Mouse (Mus musculus) heart, postnatal 4 days (tissue): ENCODE data around the gene Pten. TPM values are rescaled to one million over a fixed set of nuclear protein-coding genes. Genes with fewer than 3 reads are reported as not detected.
"Not testable (repeated sequence)": the region's sequence is repeated elsewhere in the genome, so short reads cannot be mapped to it uniquely, and the experiment has no call there.

ENCODE experiments used
- DNase-seq: peaks from one replicate; pipeline ENCODE4 v3.0.0; 2021
- total RNA-seq, 2 experiments: library from RNA; stranded (reverse); gene quantifications; 2 replicates each; pipeline ENCODE4 v1.2.3; 2021

Gene Pten
- total RNA-seq, 2 experiments from 2014 or later, result 44.9 to 47.2 TPM

DNA sequence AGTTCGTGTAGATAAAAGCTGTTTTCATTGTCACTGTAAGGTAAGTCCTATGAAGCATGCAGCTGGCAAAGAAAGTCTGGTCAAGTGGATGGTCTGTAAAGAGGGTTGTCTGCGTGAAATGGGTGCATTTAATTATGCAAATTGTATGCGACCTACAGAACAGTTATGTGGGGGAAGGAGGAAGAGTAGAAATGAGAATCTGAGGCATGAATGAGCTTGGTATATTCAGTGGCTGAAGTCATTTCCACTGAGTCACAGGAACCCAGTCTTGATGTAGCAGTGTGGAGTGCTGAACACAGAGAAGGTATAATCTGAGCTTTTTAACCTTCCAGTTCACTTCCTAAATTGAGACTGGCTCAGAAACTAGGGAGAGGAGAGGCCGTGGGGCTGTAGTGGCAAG is 61.5 kb downstream of the Pten start:
- DNase-seq, result no peak

DNA sequence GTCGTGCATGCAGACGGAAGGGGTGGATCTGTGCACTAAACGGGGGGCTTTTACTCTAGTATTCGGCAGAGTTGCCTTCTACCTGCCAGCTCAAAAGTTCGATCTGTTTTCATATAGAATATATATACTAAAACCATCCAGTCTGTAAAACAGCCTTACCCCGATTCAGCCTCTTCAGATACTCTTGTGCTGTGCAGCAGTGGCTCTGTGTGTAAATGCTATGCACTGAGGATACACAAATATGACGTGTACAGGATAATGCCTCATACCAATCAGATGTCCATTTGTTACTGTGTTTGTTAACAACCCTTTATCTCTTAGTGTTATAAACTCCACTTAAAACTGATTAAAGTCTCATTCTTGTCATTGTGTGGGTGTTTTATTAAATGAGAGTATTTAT is 65.7 kb downstream of the Pten start:
- DNase-seq, result not testable (repeated sequence)

DNA sequence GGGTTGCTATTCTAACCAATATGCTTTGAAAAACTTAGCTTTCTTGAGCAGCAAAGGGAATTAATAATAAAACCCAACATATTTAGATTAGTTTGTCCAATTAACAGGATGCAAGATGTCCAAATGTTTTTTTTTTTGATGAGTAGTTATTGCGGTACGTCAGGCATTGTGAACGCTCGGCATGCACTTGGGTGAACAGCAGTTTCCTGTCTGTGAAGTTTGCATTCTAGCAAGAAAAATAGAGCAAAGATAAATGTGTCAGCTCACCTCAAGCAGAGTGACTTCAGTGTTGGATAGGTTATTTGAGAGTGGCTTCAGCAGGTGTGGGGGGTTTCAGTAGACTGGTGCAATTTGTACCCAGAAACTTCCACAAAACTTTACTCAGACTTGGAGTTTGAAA is 69.3 kb downstream of the Pten start:
- DNase-seq, result no peak

DNA sequence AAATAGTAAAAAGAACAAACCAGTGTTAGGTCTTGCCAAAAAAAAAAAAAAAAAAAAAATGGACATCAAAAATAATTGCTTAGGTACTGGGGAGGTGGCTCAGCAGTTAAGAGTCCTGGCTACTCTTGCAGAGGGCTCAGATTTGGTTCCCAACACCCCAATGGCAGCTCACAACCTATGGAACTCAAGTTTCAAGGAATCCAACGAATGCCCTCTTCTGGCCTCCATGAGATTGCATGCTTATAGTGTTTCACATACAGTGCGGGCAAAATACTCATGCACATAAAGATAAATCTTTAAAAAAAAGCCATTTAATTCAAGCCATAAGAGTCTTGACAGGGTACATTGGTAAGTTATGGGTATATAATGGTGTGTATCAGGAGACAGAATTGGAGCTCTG is 72.6 kb downstream of the Pten start:
- no peak for DNase-seq

DNA sequence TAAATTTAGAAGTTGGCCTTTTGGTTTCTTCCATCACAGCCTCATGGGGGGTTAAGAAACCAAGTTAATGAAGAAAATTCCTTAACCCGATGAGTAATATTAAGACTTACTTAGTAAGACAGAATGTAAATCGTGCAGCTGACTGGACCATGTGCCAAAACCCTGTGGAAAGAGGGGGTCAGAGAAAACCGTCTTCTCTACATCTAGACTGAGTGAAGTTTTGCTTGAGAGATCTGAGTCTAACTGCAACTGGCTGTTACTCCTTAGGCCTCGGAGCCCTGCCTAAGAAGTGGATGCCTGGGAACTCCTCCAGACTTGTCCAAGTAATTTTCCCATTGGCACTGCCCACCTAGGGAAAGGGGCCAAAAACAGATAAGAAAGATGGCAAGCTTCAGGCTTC is 74.0 kb downstream of the Pten start:
- no peak for DNase-seq

DNA sequence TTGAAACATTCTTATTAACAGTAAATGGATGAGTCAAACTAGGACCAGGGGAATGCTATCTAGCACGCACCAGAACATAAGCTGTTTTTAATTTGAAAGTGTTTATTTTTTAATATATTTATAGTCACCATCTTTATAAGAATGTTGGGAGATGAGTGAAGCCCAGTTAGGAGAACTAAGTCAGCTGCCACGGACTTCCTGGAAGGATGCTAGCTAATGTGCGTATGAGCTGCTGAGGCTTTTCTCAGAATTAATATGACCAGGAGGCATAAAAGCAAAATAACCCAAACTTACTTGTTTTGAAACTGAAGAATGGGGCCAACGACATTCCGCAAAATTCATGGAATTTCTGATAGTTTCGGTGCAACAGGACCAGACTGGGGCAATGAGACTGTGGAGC is 83.2 kb downstream of the Pten start:
- no peak for DNase-seq

DNA sequence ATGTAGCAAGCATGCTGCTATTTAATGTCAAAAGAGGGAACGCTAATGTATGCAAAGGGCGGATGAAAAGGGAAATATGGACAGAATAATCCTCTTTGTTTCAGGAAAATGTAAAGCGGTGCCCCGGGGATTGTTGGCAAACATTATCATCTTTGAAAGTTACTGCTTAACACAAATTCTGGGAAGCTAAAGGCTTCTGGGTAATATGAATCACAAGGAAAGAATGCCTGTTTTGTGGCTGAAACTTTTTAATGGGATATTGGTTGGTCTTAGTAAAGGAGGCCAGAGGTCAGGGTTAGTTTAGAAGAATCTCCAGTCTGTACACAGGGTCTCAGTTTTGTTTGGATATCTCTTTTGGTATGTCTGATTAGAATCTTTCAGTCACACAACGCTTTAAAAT is 87.2 kb downstream of the Pten start:
- no peak for DNase-seq

DNA sequence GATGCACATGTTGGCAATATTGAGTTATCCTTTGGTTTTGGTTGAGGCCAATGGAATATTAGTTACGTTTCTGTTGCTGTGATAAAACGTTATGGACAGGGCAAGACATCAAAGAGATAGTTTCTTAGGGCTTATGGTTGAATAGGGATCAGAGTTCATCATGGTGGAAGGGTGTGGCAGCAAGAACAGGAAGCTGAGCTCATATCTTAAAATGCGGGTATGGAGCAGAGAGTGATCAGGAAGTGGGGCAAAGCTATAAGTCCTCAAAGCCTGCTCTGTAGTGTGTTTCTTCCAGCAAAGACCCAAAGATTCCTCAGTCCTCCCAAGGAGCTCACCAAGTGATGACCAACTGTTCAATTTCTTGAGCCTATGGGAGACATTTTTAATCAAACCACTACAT is 90.7 kb downstream of the Pten start:
- no peak for DNase-seq

DNA sequence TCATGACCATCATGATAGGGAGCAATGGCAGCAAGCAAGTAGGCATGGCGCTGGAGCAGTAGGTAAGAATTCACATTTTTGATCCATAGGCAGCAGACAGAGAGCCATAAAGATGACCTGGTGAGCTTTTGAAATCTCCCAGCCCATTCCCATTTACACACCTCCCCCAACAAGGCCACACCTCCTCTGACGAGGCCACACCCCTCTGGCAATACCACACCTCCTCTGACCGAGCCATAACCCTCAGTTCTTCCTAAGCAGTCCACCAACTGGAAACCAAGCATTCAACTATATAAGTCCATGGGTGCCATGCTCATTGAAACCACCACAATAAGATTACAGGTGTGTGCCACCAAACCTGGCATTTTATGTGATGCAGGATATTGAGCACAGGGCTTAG is 95.0 kb downstream of the Pten start:
- DNase-seq, result no peak

DNA sequence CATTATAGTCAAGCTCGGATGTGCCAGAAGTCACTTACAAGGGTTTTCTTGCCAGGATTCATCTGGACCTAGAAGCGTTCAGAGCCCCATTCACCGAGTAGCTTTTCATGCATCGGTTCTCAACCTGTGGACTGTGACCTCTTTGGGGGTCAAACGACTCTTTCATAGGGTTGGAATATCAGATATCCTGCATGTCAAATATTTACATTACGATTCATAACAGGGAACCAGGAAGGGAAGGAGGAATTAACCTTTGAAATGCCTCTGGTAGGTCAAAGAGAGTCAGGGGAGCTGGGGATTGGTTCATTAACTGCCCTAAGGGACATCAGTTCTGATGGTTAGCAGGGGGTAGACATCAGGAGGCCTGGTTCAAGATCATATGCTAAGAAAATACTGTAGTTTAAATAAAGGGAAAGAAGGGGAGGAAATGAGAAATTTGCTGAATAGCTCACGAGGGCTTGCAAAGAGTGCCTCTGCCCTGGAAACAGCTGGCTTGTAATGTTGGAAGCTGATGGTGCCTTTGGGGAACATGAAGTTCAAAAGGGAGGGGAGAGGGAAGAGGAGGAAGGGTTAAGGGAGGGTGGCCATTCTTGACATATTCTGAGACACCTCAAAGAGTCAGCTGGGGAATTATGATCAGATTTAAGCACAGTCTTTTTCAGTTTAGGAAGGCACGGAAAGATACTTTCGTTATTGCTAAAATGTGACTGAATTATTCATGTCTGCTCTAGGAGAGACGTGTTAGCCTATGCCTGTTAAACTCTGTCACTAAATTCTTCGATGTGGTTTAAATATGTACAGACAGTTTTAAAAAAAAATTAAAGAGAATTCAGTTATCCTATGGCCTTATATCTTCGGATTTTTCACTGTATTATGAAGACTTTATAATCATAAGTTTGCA is 104.6 kb downstream of the Pten start:
- DNase-seq, result no peak

DNA sequence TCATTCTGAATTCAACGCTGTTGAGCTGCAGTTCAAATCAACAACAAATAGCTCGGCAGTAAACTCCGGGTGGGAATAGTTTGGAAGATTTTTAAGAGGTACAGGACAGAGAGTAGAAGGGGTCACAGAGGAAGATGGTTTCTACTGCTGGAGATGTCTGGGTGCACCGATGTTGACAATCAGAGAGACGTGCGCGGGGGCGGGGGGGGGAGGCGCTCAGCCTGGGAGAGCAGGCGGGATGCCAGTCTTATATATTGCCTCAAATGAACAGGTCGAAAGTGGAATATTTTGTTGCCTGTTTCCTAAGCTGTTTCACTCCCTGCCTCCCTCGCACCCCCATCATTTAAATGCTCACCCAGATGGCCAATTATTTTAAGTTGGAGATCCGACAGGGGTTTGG is 109.5 kb downstream of the Pten start:
- DNase-seq, result no peak

DNA sequence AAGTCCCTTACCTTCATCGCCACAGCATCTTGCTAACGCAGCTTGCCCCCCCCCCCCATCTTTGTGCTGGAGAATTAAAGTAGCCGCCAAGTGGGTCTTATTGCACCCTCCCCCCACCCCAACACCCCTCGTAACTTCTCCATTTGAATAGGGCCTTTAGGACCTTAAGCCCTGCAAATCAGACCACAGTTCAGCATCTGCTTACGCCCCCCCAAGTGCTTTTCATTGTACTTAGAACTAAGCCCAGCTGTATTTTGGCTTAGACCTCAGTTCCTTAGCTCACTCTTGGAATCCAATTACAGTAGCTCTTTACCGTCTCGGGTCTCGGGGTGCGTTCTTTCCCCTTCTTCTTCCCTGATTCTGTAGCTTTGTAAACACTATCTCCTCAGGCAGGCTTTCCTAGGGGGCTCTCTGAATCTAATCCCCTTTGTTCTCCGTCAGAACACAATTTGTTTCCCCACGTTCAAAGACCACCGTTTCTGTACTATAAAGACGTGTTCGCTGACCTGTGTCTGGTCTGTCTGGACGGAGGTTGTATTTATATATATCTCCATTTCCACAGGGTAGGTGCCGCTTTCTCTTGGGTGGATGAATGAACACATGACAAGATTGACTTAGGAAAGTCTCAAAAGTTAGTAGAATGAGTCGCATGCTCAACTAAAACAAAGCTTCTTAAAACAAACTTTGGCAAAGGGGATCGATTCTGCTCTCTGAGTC is 110.0 kb downstream of the Pten start:
- no peak for DNase-seq

DNA sequence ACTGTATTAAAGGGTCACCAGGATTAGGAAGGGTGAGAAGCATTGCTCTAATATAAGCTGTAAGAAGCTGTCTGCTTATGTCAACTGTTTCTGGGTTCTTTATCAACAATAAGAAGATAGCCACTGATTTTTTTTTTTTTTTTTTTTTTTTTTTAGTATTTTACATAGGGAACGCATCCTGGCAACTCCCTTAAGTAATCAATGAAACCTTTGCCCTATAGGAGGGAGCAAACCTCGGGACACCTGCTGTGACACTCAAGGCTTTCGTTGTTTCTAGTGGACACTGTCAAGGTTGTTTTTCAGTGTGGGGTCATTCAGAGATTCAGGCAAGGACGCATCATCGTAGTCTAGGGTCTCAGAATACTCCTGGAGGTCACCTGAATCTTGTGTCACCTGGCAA is 111.3 kb downstream of the Pten start:
- no peak for DNase-seq

DNA sequence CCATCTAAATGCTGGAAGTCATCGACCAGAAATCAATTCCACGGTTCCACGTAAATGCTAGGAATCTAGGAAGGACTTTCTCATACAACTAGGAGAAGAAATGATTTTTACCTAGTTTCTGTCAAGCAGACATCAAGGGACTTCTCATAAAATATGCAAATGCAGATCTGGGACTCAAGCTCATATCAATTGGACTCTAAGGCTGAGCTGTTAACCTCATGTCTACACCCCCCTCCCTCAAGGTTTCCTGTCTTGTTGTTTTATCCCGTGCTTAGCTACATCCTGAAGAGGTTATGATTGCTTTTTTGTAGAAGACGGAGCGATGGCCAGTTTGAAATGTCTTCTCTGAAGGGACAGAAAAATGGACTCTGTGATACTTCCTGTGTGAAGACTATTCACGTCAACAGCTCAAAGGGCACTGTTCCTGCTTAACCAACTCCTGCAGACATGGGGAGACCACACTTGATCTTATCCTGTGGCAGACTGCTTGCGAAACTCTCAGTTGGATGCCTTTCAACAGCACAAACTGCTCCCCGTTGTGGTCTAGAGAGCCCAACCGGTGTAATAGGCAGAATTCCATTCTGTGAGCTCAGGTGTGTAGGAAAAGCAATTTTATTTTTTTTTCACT is 111.9 kb downstream of the Pten start:
- DNase-seq, result no peak

DNA sequence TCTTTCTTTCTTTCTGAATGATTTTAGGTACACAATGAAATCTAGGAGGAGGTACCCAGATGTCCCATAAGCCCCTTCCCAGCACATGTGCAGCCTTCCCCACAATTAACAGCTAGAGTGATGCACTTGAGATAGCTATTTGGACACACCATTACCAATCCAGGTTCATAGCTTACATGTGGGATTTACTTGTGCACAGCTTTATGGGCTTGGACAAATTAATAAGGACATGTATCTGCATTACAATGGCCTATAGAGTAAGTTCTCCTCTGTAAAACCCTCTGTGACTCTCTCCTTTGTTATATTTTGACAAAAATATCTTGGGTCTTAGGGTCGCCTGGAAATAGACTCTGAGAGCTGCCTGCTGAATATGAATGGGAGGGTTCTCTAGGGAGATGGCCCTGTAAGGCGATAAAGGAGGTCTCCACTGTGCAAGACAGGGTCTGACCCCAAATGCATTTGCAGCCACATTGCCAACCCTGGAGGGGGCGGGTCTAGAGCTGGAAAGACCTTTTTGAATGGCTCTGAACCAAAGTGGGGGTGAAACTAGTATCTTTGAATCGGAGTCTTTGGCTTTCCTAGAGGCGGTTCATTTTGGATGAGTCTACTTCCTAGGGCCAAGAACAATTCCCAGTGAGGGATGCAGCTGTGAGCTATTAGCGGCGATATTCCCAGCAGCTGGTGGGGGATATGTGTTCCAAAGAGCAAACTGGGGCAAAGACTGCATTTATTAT is 116.8 kb downstream of the Pten start:
- DNase-seq, result peak; percentile 35

Other genes with a start within 250 kb of the Pten start
- 1 to 10 TPM; 8.1 to 9.4 TPM for gene Papss2, start 161.7 kb upstream of the Pten start, total RNA-seq
- gene Atad1, start 17.7 kb upstream of the Pten start, total RNA-seq, result 10 to 100 TPM; 70.2 to 76.7 TPM